Mouse (Mus musculus) ES-Bruce4 (cell line): ENCODE data around the gene Ano7. TPM values are rescaled to one million over a fixed set of nuclear protein-coding genes. Genes with fewer than 3 reads are reported as not detected.
"Not testable (repeated sequence)": the region's sequence is repeated elsewhere in the genome, so short reads cannot be mapped to it uniquely, and the experiment has no call there.

Experiments
- H3K27ac ChIP-seq: 2 replicates; pipeline ENCODE4 v1.5.1; 2012; ENCODE audit warnings: low read length, inconsistent platforms; ENCODE audit not compliant: insufficient read depth
- H3K27me3 ChIP-seq: 2 replicates; pipeline ENCODE4 v1.6.1; 2012; ENCODE audit warnings: mild to moderate bottlenecking, low read length, inconsistent platforms; ENCODE audit not compliant: control insufficient read depth, poor library complexity, insufficient read depth, severe bottlenecking
- H3K36me3 ChIP-seq: 2 replicates; pipeline ENCODE4 v1.6.1; 2012; ENCODE audit warnings: inconsistent platforms, mild to moderate bottlenecking, low read length, moderate library complexity; ENCODE audit not compliant: control insufficient read depth, poor library complexity, insufficient read depth, severe bottlenecking
- H3K4me1 ChIP-seq: one replicate; pipeline ENCODE4 v1.8.1; 2011; ENCODE audit warnings: low read length; ENCODE audit not compliant: control insufficient read depth, insufficient read depth
- H3K4me3 ChIP-seq: 2 replicates; pipeline ENCODE4 v1.5.1; 2011; ENCODE audit warnings: low read depth, mild to moderate bottlenecking, low read length
- H3K9ac ChIP-seq: 2 replicates; pipeline ENCODE4 v1.6.1; 2012; ENCODE audit warnings: low read depth, mild to moderate bottlenecking, inconsistent platforms; ENCODE audit not compliant: poor library complexity, severe bottlenecking
- H3K9me3 ChIP-seq: replicated peaks from 2 replicates; pipeline ENCODE4 v1.6.1; 2012; ENCODE audit warnings: mild to moderate bottlenecking, low read length, inconsistent platforms; ENCODE audit not compliant: control insufficient read depth, poor library complexity, insufficient read depth, severe bottlenecking
- CTCF ChIP-seq: IDR thresholded peaks from one replicate; pipeline ENCODE4 v1.8.1; 2011; ENCODE audit warnings: low read depth, low read length
- EP300 ChIP-seq: IDR thresholded peaks from 2 replicates; pipeline ENCODE4 v1.6.1; 2011; ENCODE audit warnings: low read depth, low read length; ENCODE audit not compliant: insufficient read depth
- POLR2A ChIP-seq: IDR thresholded peaks from one replicate; pipeline ENCODE4 v1.8.1; 2011; ENCODE audit warnings: low read length; ENCODE audit not compliant: insufficient read depth
- polyA plus RNA-seq: library from polyadenylated mRNA; stranded (reverse); fragments of >200 nt; gene quantifications from 2 replicates; pipeline ENCODE4 v1.2.4, GENCODE M21; 2011; ENCODE audit warnings: low read depth; ENCODE audit not compliant: missing spikeins, insufficient read depth, insufficient read length

The Ano7 gene
- polyA plus RNA-seq, 1 experiment = not detected

GRCm38 (mm10) chr1:93432087-93432486 lies 58.4 kb downstream of the Ano7 start:
- Histone ChIP-seq H3K9ac (no peak overlapping the region), H3K27me3 (no peaks in the 10 kb centered on the region), H3K36me3 (peaks cover 54% of the 10 kb centered on the region), H3K27ac (no peak overlapping the region), H3K9me3 (no peaks in the 10 kb centered on the region), H3K4me1 (no peaks in the 10 kb centered on the region), H3K4me3 (no peak overlapping the region)
- no peak for TF ChIP-seq EP300

- Histone ChIP-seq H3K4me1 (no peaks in the 10 kb centered on the region), H3K36me3 (peaks cover 24% of the 10 kb centered on the region)
Observed at GRCm38 (mm10) chr1:93439321-93439720, 65.6 kb downstream of the Ano7 start.

GRCm38 (mm10) chr1:93444405-93445110 lies 70.8 kb downstream of the Ano7 start:
- Histone ChIP-seq H3K4me3 (peak overlapping the region; percentile 81), H3K36me3 (peaks cover 4% of the 10 kb centered on the region), H3K27ac (no peak overlapping the region), H3K27me3 (no peaks in the 10 kb centered on the region), H3K9ac (peak overlapping the region; percentile 66), H3K4me1 (no peaks in the 10 kb centered on the region), H3K9me3 (no peaks in the 10 kb centered on the region)
- TF ChIP-seq EP300 (no peak), CTCF (no peak), POLR2A (no peak)

More at GRCm38 (mm10) chr1:93439321-93439720, 65.6 kb downstream of the Ano7 start:
- H3K27me3 ChIP-seq = no peaks in the 10 kb centered on the region
- H3K9me3 ChIP-seq = no peaks in the 10 kb centered on the region
- TF ChIP-seq POLR2A (no peak), EP300 (no peak), CTCF (no peak)
- no peak overlapping the region for H3K9ac ChIP-seq
- H3K4me3 ChIP-seq = no peak overlapping the region
- no peak overlapping the region for H3K27ac ChIP-seq

GRCm38 (mm10) chr1:93445111-93445821 lies 71.5 kb downstream of the Ano7 start:
- Histone ChIP-seq H3K9me3 (no peaks in the 10 kb centered on the region), H3K4me3 (peak overlapping the region; percentile 81), H3K27me3 (no peaks in the 10 kb centered on the region), H3K4me1 (no peaks in the 10 kb centered on the region), H3K27ac (no peak overlapping the region), H3K9ac (peak overlapping the region; percentile 66), H3K36me3 (peaks cover 4% of the 10 kb centered on the region)
- TF ChIP-seq POLR2A (no peak), EP300 (no peak), CTCF (no peak)

GRCm38 (mm10) chr1:93445822-93446162 lies 72.1 kb downstream of the Ano7 start:
- Histone ChIP-seq H3K9ac (peak overlapping the region; percentile 66), H3K9me3 (no peaks in the 10 kb centered on the region), H3K27ac (no peak overlapping the region), H3K4me1 (no peaks in the 10 kb centered on the region), H3K36me3 (no peaks in the 10 kb centered on the region; the same call in none of the 2 replicates), H3K27me3 (no peaks in the 10 kb centered on the region), H3K4me3 (peak overlapping the region; percentile 81)
- no peak for TF ChIP-seq CTCF

- H3K27ac ChIP-seq, H3K4me1 ChIP-seq, H3K9me3 ChIP-seq, H3K36me3 ChIP-seq, H3K4me3 ChIP-seq, H3K27me3 ChIP-seq, H3K9ac ChIP-seq: not testable (repeated sequence)
Observed at GRCm38 (mm10) chr1:93450118-93450517, 76.4 kb downstream of the Ano7 start.
